Mouse (Mus musculus): ENCODE measurements at regions not wholly inside any gene's neighbourhood (a gene's known extent, or its start where the extent isn't known, plus 50 kb on each side); places are given as distances from the start of the nearest gene placed in this dataset.

DNA sequence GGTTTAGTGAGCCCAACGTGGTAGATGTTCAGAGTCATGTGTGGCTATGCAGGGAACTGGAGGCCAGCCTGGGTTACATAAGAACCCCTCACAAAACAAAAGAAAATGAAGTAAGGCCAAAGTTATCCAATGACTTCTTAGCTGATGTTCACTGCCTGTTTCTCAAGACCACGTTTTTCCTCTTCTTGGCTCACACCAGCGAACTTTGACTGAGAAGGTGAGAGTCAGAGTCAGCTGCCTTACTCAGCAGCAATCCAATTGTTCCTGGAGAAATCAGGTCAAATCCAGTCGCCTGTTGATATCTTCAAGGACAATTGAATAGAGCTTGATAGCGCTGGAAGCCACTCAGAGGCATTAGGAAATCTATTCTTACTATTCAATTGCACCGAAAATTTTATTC lies 142.0 kb upstream of the Mast4 start:
- DNase-seq (ENCODE audit: extremely low spot score): no peak

DNA sequence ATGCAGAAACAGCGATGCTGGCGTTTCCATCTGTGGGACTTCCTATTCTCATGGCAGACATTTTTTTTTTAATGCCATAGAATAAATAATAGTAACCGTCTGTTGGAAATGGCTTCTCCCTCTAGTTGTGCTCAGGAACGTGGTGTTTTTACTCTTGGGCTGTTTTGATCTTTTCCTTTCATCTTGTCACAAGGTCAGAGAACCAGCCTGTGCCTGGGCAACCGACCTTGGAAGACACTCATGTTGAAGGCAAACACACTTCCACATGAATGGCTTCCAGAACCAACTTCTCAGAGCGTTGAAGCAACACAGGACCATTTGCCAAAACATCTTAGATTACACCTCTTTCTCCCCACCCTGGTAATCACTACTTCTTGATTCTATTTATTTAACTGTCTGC lies 137.9 kb upstream of the Mast4 start:
- no peak for DNase-seq (ENCODE audit: extremely low spot score)

DNA sequence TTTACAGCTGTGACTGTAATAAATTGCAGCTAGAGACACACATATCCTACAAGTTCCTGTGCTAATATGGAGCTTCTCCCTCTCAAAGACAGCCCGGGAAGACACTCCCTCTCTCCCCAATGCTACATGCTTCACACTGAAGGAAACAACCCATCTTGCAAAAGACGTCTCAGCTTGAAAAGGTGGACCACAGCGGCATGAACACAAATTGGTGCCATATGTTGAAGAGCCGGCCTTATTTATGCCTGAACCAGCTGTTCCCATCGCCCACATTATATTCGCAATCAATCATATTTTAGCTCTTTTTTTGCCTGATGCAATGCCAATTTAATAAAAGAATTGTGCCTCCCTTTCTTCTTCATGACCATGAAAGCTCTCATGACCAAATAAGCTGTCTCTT lies 135.8 kb upstream of the Mast4 start:
- DNase-seq (ENCODE audit: extremely low spot score): no peak

DNA sequence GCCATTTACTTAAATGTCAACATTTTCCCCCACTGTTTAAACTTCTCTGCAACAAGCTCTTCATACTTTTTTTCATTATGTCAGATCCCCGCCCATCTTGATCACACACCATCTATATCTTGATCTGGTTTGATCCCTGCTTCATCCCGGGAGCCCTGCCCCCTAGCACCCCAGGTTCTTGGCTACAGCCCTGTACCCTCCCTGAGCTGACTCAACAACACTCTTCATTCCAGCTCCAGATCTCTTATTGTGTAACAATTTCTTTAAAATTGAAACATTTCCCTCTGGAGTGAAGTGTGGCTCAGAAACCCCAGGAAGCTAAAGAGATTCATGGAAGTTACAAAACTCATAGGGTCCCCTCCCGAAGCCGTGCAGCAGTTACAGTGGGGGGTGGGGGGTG lies 126.2 kb upstream of the Mast4 start:
- no peak for DNase-seq (ENCODE audit: extremely low spot score)

DNA sequence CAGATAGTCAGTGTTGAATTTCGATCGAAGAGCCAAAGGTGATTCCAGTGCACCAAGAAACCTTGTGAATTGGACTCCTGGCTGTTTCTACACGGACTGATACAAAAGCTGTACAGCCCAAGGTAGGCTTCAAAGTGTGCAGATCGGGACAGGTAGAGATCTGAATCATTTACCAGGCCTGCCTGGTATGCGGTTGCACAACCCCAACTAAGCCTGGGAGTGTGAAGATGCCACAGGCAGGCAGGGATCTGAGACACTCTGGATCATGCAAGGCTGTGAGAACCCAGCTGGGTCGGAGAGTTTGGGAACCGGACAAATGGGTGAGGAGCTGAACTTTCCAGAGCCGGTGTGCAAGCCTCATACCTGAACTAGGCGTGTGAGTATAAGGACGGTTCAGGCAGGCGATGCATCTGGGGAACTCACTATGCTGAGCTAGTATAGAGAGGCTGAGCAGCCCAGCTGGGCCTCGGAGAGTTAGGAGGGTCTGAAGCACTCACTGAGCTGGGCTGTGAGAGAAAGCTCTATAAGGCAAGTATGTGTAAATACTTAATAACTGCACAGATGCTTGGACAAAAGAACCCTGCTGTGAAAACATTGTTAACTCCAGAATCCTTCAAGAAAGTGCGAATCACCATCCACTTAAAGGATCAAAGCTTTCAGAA lies 125.3 kb upstream of the Mast4 start:
- DNase-seq (ENCODE audit: extremely low spot score): no peak

DNA sequence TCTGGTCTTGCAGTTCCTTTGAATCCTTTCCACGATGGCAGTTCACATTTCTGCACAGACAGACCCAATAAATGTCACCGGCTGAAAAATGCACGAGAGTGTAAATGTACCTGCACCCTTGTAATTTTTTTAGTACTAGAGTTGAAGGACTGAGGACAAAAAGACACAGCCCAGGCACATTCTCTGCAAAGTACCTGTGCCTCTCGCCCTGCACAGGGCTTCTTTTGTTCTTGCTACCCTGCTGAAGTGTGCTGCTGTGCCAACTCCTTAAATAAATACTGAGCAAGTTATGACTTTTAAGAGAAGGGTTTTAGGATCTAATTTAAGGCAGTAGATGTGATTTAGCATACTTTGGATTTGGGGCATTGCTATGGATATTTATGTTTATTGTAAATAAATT lies 118.5 kb upstream of the Mast4 start:
- no peak for DNase-seq (ENCODE audit: extremely low spot score)

DNA sequence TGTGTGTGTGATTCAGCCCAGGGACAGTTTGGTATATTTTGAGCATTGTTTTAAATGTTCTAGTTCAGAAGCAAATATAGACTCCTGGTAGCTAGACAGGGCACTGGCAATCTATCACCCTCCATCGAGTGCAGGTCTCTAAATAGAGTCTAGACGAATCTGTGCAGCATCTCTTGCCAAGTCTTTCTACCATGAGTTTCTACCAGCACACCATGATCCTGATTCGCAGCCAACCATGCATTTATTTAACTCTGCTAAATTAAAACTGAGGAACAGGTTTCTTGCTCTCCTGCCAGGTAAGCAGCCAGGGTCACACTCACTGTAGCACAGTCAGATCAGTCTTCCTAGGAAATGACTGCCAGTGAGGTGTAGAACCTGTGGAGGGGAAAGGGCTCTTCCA lies 96.3 kb upstream of the Mast4 start:
- DNase-seq (ENCODE audit: extremely low spot score): no peak

DNA sequence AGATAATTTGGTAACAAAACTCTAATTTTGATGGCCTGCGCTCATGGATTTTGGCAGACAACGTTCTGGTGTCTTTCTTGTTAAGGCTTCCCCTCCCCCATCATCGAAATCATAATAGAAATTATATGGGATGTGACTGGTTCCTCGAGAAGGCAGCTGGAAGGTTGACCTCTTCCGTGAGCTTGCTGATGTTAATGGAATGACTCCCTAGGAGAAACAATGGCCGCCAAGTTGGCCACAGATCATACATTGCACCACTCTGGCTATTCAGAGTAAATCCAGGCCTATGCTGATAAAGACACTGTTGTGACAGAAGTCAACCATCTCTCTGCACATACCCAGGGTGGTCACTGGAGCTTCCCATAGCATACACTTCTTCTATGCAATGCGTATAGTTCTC lies 89.7 kb upstream of the Mast4 start:
- no peak for DNase-seq (ENCODE audit: extremely low spot score)

DNA sequence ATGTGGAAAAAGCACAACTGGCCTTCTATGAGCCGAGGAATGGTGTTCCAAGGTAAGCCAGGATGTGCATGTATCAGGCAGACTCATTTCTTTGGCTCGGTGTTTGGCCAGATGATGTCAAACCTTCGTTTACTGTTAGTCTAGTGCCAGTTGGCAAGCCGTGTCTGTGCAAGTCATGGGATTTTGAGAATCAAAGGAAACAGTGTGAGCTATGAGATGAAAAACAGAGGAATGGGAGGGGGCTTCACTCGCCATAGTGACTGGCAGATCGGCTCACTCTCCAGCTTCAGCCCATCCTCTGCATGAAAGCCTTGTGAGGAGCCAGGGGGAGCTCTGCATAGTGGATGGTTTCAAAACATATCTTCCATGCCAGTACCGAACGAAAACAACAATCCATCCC lies 89.1 kb upstream of the Mast4 start:
- DNase-seq (ENCODE audit: extremely low spot score): no peak

DNA sequence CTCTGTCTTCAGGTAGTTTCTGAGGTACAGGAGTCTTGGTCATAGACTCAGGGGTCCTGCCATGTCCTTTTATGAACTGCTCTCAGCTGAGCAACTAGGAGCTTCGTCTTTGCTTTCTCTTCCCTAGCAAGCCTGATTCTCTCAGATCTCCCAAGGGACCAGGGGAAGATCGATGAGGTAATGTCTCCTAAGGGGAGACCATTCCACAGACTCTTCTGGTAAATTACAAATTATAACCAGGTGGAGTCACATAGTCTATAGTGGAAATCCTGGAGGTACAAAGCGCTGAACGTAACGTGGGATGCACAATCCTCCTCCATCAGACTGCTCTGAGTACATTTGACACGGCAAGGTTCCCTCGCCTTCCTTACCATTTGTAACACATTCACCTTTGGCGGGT lies 88.7 kb upstream of the Mast4 start:
- no peak for DNase-seq (ENCODE audit: extremely low spot score)

DNA sequence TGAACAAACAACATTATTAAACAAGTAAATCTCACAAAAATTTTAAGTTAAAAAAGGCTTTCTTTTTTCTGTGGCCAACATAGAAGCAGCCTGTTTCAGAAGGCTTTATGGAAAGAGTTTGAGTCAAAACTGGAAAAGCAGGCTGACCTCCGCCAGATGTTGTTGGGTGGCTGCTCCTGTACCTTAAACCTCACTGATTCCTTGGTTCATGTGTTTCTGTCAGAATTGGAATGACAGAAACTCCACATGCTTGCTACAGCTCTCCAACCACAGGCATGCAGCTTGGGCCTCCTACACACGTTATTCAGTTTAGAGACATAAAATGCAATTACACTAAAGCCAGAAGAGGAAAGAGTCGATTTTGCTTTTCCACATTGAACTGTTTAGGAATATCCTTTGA lies 84.8 kb upstream of the Mast4 start:
- no peak for DNase-seq (ENCODE audit: extremely low spot score)

DNA sequence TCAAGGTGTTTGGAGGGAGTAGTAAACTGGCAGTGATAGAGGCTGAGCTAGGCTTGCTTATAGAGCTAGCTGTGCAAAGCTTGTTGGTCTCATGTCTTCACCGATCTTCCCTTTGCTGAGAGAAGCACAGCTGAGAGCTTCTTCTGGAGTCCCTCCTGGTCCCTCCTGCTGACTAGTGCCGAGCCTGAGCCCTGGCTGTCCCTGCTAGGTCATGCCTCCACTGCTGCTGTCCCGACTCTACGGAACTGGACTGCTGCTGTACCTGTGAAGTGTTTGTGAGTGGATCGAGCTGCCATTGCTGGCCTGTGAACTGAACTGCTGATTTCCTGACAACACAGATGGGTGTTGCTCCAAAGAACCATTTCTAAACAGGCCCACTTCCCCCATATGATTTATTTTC lies 83.0 kb upstream of the Mast4 start:
- DNase-seq (ENCODE audit: extremely low spot score): no peak

DNA sequence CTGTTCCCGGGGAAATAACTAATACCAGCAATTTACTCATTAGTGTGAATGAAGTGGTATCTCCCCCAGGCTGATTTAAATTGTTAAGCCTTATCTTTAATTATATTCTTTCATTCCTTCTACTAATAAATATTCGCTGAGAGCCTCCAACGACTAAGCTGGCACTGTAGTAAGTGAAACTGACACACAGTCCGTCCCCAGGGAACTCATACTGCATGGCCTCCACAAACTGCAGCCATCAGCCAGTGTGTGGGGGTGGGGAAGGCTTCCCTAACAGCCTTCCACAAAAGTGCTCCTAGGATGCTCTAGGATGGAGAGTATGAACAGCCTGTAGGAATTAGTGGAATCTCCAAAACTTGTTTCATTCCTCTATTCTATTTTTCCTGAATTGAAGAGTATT lies 81.0 kb upstream of the Mast4 start:
- DNase-seq (ENCODE audit: extremely low spot score): no peak

DNA sequence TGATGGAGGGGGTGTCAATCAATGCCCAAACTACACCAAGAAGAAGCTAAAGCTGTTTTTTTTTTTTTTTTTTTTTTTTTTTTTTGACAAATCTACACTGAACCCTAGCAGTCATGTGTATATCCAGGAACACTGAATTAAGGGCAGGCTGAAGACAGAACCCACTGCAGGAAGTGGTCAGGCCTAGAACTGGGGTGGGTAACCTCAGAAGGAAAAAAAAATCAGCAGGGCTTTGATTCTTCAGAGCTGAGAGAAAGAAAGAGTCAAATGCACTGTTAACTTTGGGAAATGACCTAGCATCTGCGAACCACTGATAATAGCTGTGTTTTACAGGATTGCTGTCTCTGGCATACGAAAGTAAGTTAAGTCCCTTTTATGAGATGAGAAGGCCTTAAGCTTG lies 78.3 kb upstream of the Mast4 start:
- no peak for DNase-seq (ENCODE audit: extremely low spot score)

DNA sequence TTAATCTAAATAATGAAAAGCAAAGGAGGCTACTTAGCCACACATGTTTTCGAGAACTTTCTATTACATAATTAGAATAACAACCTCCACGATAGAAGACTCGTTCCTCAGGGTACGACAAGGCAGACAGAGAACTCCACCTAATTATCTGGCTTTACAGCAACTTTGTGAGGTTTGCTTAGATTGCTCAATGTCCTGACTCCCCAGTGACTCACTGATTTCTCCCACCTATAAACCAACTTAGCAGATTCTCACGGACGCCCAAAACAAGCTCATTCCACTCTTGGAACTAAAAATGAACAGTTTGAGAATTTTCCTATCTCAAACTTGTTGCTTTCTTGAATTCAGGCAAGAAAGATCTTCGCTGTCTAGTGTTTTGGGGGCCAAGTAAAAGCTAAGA lies 75.0 kb upstream of the Mast4 start:
- no peak for DNase-seq (ENCODE audit: extremely low spot score)

DNA sequence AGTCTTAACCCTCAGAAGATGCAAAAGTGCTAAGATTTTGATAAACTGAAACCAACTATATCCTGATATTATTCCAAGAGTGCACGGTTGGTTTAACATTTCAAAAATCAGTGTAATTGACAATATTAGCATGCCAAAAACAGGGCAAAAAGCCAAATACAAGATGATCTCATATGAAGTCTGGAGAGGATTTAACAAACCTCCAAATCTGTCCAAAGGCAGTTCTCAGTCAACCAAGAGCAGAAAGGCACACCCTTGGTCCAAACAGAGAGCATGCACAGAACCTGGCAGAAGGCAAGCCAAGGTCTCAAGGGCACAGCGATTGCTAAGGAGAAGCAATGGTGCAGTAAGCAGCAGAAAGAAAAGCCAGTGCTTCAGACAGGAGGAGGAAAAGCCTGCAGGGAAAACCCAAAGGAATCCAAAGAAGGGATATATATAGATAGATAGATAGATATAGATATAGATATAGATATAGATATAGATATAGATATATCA lies 62.3 kb upstream of the Mast4 start:
- no peak for DNase-seq (ENCODE audit: extremely low spot score)

DNA sequence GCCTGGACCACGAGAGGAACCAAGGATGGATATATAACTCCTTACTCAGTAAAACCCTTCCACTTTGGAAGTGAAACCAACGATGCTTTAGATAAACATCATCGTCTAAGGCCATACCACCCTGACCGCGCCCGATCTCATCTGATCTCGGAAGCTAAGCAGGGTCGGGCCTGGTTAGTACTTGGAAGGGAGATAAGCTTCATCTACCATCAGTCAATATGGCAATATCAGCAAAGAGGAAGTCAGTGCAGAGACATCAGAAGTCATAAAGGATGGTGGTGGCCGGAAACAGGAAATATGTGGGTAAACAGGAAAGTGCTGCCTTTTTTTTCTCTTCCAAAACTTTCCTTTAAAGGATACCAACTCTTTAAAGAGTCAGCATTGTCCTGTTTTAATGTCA lies 61.8 kb upstream of the Mast4 start:
- DNase-seq (ENCODE audit: extremely low spot score): no peak

DNA sequence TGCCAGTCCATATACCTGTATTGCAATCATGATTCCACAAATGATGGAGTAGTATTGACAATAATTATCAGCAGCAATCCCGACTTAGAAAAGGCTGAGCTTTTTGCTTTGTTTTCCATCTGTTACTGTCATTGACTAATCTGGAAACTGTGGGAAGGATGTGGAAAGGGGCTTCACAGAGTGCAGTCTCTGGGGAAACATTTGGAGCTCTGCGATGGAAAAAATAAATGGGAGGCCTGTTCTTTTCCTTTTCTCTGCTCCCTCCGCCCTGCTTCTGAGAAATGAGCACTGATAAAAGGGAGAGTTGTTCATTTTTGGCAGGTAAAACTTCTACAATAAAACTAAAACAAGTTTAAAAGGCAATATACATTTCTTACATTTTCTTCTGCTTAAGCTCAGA lies 58.3 kb upstream of the Mast4 start:
- no peak for DNase-seq (ENCODE audit: extremely low spot score)

DNA sequence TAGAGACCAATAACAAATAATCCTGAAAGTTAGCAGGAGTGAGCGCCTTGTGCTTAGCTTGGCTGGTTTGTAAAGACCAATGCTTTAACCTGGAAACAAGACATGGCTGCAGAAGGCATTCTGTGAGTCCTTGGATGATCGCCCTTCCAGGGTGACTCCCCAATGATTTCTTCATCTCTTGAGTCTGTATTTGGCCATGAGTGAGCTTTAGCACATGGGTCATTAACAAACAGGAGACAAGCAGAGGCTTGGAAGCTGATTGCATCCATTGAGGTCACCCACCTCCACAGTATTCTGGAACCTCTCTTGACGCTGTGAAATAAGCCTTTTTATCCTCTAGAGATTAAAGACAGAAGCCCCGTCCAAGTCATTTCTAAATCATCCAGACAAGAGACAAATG lies 57.1 kb upstream of the Mast4 start:
- no peak for DNase-seq (ENCODE audit: extremely low spot score)

DNA sequence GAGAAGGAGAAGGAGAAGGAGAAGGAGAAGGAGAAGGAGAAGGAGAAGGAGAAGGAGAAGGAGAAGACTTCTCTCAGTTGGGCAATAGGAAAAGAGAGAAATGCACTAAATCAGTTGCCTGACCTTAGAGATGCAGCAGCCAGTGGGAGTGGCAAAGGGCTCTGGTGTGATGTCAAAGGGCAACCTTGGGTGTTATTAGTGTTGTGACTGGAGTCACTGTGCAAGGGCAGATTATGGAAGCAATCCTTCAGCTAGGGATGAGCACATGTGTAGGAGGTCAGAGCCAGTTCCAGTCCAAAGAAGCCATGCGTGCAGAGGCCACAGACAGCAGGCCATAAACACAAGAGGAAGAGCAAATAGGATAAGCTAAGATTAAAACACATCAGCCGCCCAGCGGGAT lies 56.7 kb upstream of the Mast4 start:
- DNase-seq (ENCODE audit: extremely low spot score): no peak

DNA sequence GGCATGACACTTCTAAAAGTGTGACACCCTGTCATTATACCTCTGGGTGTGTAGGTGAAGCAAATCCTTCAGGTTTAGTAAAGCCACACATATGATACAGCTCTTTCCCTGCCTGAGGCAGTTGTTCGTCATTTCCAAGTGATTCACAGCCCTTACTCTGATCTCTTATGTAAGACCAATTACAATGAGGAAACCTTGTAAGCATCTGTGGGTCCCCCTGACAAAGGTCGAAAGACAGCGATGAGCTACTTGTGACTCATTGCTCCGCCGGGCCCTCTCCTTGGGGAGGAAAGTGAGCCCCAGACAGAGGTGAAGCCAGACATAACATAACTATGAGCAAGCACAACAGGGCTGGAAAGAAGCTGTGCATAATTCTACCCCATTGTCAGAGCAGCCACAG lies 52.7 kb upstream of the Mast4 start:
- no peak for DNase-seq (ENCODE audit: extremely low spot score)
